Mouse (Mus musculus): ENCODE results near the gene Cped1.

GRCm38 (mm10) chr6:21991151-21991550 lies 5.4 kb downstream of the Cped1 start:
- no peak for TF ChIP-seq GATA1 (IDR thresholded peaks at IDR 0.05; ENCODE audit: borderline replicate concordance, low read length)
- TF ChIP-seq CTCF (IDR thresholded peaks at IDR 0.05; ENCODE audit: low read depth, low read length), result no peak
- TF ChIP-seq TAL1 (conservative IDR thresholded peaks at IDR 0.05; ENCODE audit: low read depth, low read length), result no peak
- TF ChIP-seq GATA2 (IDR thresholded peaks at IDR 0.05; ENCODE audit: borderline replicate concordance, low read depth, low read length), result no peak
